In the genomic region with DNA sequence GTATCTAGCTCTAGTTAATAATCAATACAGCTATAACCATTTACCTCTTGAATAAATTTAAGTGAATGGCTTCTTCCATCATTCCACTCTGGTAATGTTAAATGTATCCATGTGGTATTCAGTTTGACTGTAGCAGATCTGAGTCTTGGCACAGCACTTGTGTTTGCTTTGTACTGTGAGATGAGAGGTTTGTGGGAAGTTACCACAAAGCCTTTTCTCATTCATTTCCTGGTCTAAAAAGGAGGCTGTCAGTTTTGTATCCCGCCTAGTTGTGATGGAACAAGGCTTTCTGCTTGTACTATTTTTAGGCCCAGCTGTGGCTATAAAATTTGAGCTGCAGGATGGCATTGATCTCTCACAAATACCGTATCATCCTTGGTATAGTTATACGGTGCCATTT, we compare ENCODE assay signal across 14 mouse cellular contexts. TPM values are rescaled to one million over a fixed set of nuclear protein-coding genes. Genes with fewer than 3 reads are reported as not detected.
DNase-seq lines count a peak whose midpoint lies in the region; ATAC-seq and TF ChIP-seq lines count a peak whose summit lies in the region.
"Had no signal": no experiment of that assay in that cellular context is flagged by ENCODE, and none has a peak within 500 bp of the region (broad histone marks: within the 10 kb centered on the region; RNA-seq: fewer than 3 reads in every experiment).

No protein-coding gene starts in this region.

- intact Hi-C loops in heart, adult 2 months (cut with DNase I) = no loop called here

- H3K4me3 ChIP-seq in limb, embryonic 13.5 days = no peak overlapping the region
- no peak overlapping the region for H3K4me3 ChIP-seq in limb, embryonic 10.5 days
- no peak overlapping the region for H3K4me3 ChIP-seq in heart, adult 2 months
- H3K4me3 ChIP-seq: erythroblast, embryonic 14.5 days; heart, embryonic 15.5 days; hindbrain, embryonic 12.5 days; liver, embryonic 12.5 days had no signal

- no peak for TF ChIP-seq CTCF in heart, adult 2 months (IDR thresholded peaks at IDR 0.05)

- H3K4me2 ChIP-seq in limb, embryonic 13.5 days (replicated peaks) = no peak overlapping the region
- H3K4me2 ChIP-seq: heart, embryonic 15.5 days; hindbrain, embryonic 12.5 days; liver, embryonic 12.5 days had no signal

- TF ChIP-seq POLR2A in heart, adult 2 months (IDR thresholded peaks at IDR 0.05; ENCODE audit: insufficient read depth, low read depth, low read length) = no peak

- ATAC-seq in limb, embryonic 13.5 days (ENCODE audit: low FRiP score, low read depth) = no peak
- peak; percentile 71 for ATAC-seq in common myeloid progenitor, adult 5-6 weeks (replicated peaks; ENCODE audit: low read depth, poor library complexity, severe bottlenecking)
- ATAC-seq: liver, embryonic 12.5 days had no signal

- H3K79me2 ChIP-seq in heart, adult 2 months (replicated peaks; ENCODE audit: control insufficient read depth, insufficient read depth, low read length) = peaks cover 4% of the 10 kb centered on the region

- TF ChIP-seq EP300 in heart, adult 2 months (IDR thresholded peaks at IDR 0.05; ENCODE audit: insufficient read depth, low read depth, low read length) = no peak

- H3K27ac ChIP-seq in limb, embryonic 13.5 days = 0 out of 2 replicates have a peak overlapping the region, but pooled peaks have one; percentile 3
- H3K27ac ChIP-seq in limb, embryonic 10.5 days = no peak overlapping the region
- H3K27ac ChIP-seq in heart, adult 2 months = no peak overlapping the region
- H3K27ac ChIP-seq: heart, embryonic 15.5 days; hindbrain, embryonic 12.5 days; liver, embryonic 12.5 days had no signal

- DNase-seq in limb, embryonic 10.5 days (ENCODE audit: low spot score) = no peak
- peak; percentile 40 for DNase-seq in thymus, postnatal 14 days
- DNase-seq in thymus, adult 18-20 months = no peak
- DNase-seq in thymus, postnatal 25 days = peak; percentile 21
- no peak for DNase-seq in left cerebral cortex, adult 18-20 months (ENCODE audit: low spot score in 2 of 2)
- no peak for DNase-seq in heart, adult 2 months
- DNase-seq: adrenal gland, postnatal 10 days; kidney, adult 8-10 months had no signal

- no peak overlapping the region for H3K9ac ChIP-seq in limb, embryonic 13.5 days
- no peak overlapping the region for H3K9ac ChIP-seq in heart, adult 2 months (ENCODE audit: low read depth, low read length)
- H3K9ac ChIP-seq: heart, embryonic 15.5 days; hindbrain, embryonic 12.5 days; liver, embryonic 12.5 days had no signal

- no peaks in the 10 kb centered on the region for H3K27me3 ChIP-seq in limb, embryonic 13.5 days
- no peaks in the 10 kb centered on the region for H3K27me3 ChIP-seq in limb, embryonic 10.5 days (ENCODE audit: low read depth, poor library complexity, severe bottlenecking)
- no peaks in the 10 kb centered on the region for H3K27me3 ChIP-seq in heart, adult 2 months (ENCODE audit: control insufficient read depth, insufficient read depth, low read length)
- H3K27me3 ChIP-seq: heart, embryonic 15.5 days; hindbrain, embryonic 12.5 days; liver, embryonic 12.5 days had no signal

- H3K4me1 ChIP-seq in limb, embryonic 13.5 days = peaks cover 10% of the 10 kb centered on the region
- no peaks in the 10 kb centered on the region for H3K4me1 ChIP-seq in limb, embryonic 10.5 days
- H3K4me1 ChIP-seq in heart, adult 2 months (ENCODE audit: control insufficient read depth, insufficient read depth, low read length) = peaks cover 3% of the 10 kb centered on the region

- no peaks in the 10 kb centered on the region for H3K9me3 ChIP-seq in limb, embryonic 13.5 days
- H3K9me3 ChIP-seq in limb, embryonic 10.5 days (replicated peaks) = no peaks in the 10 kb centered on the region
- H3K9me3 ChIP-seq: heart, embryonic 15.5 days; hindbrain, embryonic 12.5 days; liver, embryonic 12.5 days had no signal

- H3K36me3 ChIP-seq in limb, embryonic 13.5 days = no peaks in the 10 kb centered on the region
- peaks cover 11% of the 10 kb centered on the region for H3K36me3 ChIP-seq in limb, embryonic 10.5 days
- H3K36me3 ChIP-seq in heart, adult 2 months (ENCODE audit: control insufficient read depth, insufficient read depth, low read length) = no peaks in the 10 kb centered on the region
- H3K36me3 ChIP-seq: heart, embryonic 15.5 days; hindbrain, embryonic 12.5 days; liver, embryonic 12.5 days had no signal

- WGBS in limb, embryonic 13.5 days = 58% methylated on average over 3 of the region's 3 CpGs
- WGBS in limb, embryonic 10.5 days = 89% methylated on average over 3 of the region's 3 CpGs
- 28% methylated on average over 3 of the region's 3 CpGs for WGBS in heart, adult 2 months

RNA-seq across cellular contexts. Expression of a gene that starts 7.3 kb away (rescaled TPM):
- 21.5 and 24.7 TPM in 2 replicates for polyA plus RNA-seq in limb, embryonic 13.5 days (2015; fragmentation: Nextera tagmentation; extraction: Ambion mirVana)
- polyA plus RNA-seq in limb, embryonic 10.5 days (2016; fragmentation: Nextera tagmentation; extraction: Ambion mirVana) = 47.1 and 48.6 TPM in 2 replicates
- total RNA-seq in common myeloid progenitor, adult 5-6 weeks (2017) = 24.6 and 28.1 TPM in 2 replicates
- 100 to 1,000 TPM; 380 to 385 TPM for total RNA-seq in left cerebral cortex, adult 18-20 months (2021)
- 10 to 100 TPM; 16.7 to 18.2 TPM for total RNA-seq in heart, adult 2 months (2021)
- 7.0 and 9.9 TPM in 2 replicates for polyA plus RNA-seq in heart, adult 2 months (2012; rRNA removed)

Comparison
In these comparisons a context has a peak if more than half of its experiments do, and no peak if none do; other contexts are left out.
1. DNase-seq: peak in thymus, postnatal 14 days (single experiment) and thymus, postnatal 25 days (single experiment); none in limb, embryonic 10.5 days (single experiment), thymus, adult 18-20 months (0 of 2), left cerebral cortex, adult 18-20 months (0 of 2) and heart, adult 2 months (0 of 2).
2. RNA of a gene that starts 7.3 kb away (total RNA-seq): 380 to 385 TPM in left cerebral cortex, adult 18-20 months; 24.6 to 28.1 TPM in common myeloid progenitor, adult 5-6 weeks and 16.7 to 18.2 TPM in heart, adult 2 months; every median in the first group is over 10 times any median in the second.